Mouse (Mus musculus) kidney, adult 2 months (tissue): Measurements from ENCODE around the gene Gm5475. TPM values are rescaled to one million over a fixed set of nuclear protein-coding genes. Genes with fewer than 3 reads are reported as not detected.
A peak's percentile ranks its signal among the peaks of the same experiment; 100 is the strongest.

ENCODE experiments used
- DNase-seq: peaks from one replicate; pipeline ENCODE4 v3.0.0; 2021
- H3K27ac ChIP-seq: fragments of 200-500 bp; 2 replicates; pipeline ENCODE4 v1.5.1; 2012; ENCODE audit warnings: low read depth, low read length, control low read depth, inconsistent platforms; ENCODE audit not compliant: insufficient read depth
- H3K27me3 ChIP-seq: fragments of 200-500 bp; replicated peaks from 2 replicates; pipeline ENCODE4 v1.6.1; 2012; ENCODE audit warnings: mild to moderate bottlenecking, moderate library complexity, low read length, inconsistent platforms; ENCODE audit not compliant: control insufficient read depth, insufficient read depth
- H3K36me3 ChIP-seq: fragments of 200-500 bp; 2 replicates; pipeline ENCODE4 v1.6.1; 2012; ENCODE audit warnings: mild to moderate bottlenecking, moderate library complexity, low read length, inconsistent platforms; ENCODE audit not compliant: control insufficient read depth, insufficient read depth
- H3K4me1 ChIP-seq: fragments of 200-500 bp; 2 replicates; pipeline ENCODE4 v1.6.1; 2011; ENCODE audit warnings: low read length; ENCODE audit not compliant: control insufficient read depth, insufficient read depth
- H3K4me3 ChIP-seq: fragments of 200-500 bp; 2 replicates; pipeline ENCODE4 v1.5.1; 2011; ENCODE audit warnings: mild to moderate bottlenecking, low read depth, low read length, control low read depth; ENCODE audit not compliant: insufficient read depth
- CTCF ChIP-seq: fragments of 200-500 bp; conservative IDR thresholded peaks from 2 replicates; pipeline ENCODE4 v1.5.1; 2011; ENCODE audit warnings: low read depth, mild to moderate bottlenecking, control low read depth, low read length, moderate library complexity, mixed read lengths; ENCODE audit not compliant: insufficient read depth, insufficient read length
- POLR2A ChIP-seq: fragments of 200-500 bp; IDR thresholded peaks from one replicate; pipeline ENCODE4 v1.6.1; 2011; ENCODE audit warnings: low read depth, low read length, control low read depth
- WGBS: fragments of 180-500 bp; shearing (Covaris S2); methylation state at CpG from one replicate; pipeline ENCODE4 v1.1.7; 2018; 5-methylcytosine and 5-hydroxymethylcytosine counted together
- polyA plus RNA-seq: library from polyadenylated mRNA; depleted of rRNA; stranded (reverse); fragments of >200 nt; gene quantifications from 2 replicates; pipeline ENCODE4 v1.2.3, GENCODE M21; 2012

Gm5475 gene
- polyA plus RNA-seq, 1 experiment: 1.2 TPM

- Histone ChIP-seq H3K4me1 (peaks cover 6% of the 10 kb centered on the region; the same call in 1 of the 2 replicates), H3K27me3 (no peaks in the 10 kb centered on the region), H3K27ac (no peak overlapping the region), H3K4me3 (no peak overlapping the region), H3K36me3 (no peaks in the 10 kb centered on the region)
- TF ChIP-seq CTCF (no peak), POLR2A (no peak)
- 49% methylated on average over 11 of the region's 11 CpGs for WGBS
- peak; percentile 77 for DNase-seq
Observed at GRCm38 (mm10) chr15:100429959-100430565, 8.1 kb downstream of the Gm5475 start.

- Histone ChIP-seq H3K4me3 (no peak overlapping the region), H3K36me3 (no peaks in the 10 kb centered on the region), H3K4me1 (peaks cover 6% of the 10 kb centered on the region; the same call in 1 of the 2 replicates), H3K27ac (no peak overlapping the region), H3K27me3 (no peaks in the 10 kb centered on the region)
- no peak for DNase-seq
- TF ChIP-seq POLR2A: no peak
- TF ChIP-seq CTCF: no peak
- WGBS: 79% methylated on average over 4 of the region's 4 CpGs
Observed at GRCm38 (mm10) chr15:100433234-100433633, 11.3 kb downstream of the Gm5475 start.

GRCm38 (mm10) chr15:100436112-100436511, 14.2 kb downstream of the Gm5475 start:
- no peak overlapping the region for H3K27ac ChIP-seq
- H3K4me3 ChIP-seq: no peak overlapping the region
- TF ChIP-seq POLR2A: no peak
- no peak for TF ChIP-seq CTCF
- WGBS: 81% methylated on average over 4 of the region's 4 CpGs
- no peaks in the 10 kb centered on the region for H3K36me3 ChIP-seq
- no peaks in the 10 kb centered on the region for H3K4me1 ChIP-seq
- no peak for DNase-seq
- no peaks in the 10 kb centered on the region for H3K27me3 ChIP-seq

- WGBS: 49% methylated on average over 10 of the region's 10 CpGs
- H3K27ac ChIP-seq: no peak overlapping the region
- no peak for DNase-seq
Observed at GRCm38 (mm10) chr15:100436518-100436917, 14.6 kb downstream of the Gm5475 start.

GRCm38 (mm10) chr15:100443126-100443922, 21.4 kb downstream of the Gm5475 start:
- Histone ChIP-seq H3K27ac (peak overlapping the region; percentile 83), H3K36me3 (no peaks in the 10 kb centered on the region), H3K27me3 (no peaks in the 10 kb centered on the region), H3K4me1 (peaks cover 4% of the 10 kb centered on the region; the same call in 1 of the 2 replicates), H3K4me3 (peak overlapping the region; percentile 69)
- 4% methylated on average over 25 of the region's 31 CpGs for WGBS
- peak; percentile 94 for DNase-seq
- TF ChIP-seq CTCF (no peak), POLR2A (peak; percentile 76)

More at GRCm38 (mm10) chr15:100436518-100436917, 14.6 kb downstream of the Gm5475 start:
- Histone ChIP-seq H3K4me3 (no peak overlapping the region), H3K27me3 (no peaks in the 10 kb centered on the region), H3K4me1 (no peaks in the 10 kb centered on the region), H3K36me3 (no peaks in the 10 kb centered on the region)
- TF ChIP-seq CTCF (no peak), POLR2A (no peak)

GRCm38 (mm10) chr15:100446887-100447286, 24.9 kb downstream of the Gm5475 start:
- no peak for DNase-seq
- no peaks in the 10 kb centered on the region for H3K36me3 ChIP-seq
- TF ChIP-seq POLR2A: no peak
- no peak overlapping the region for H3K4me3 ChIP-seq
- 86% methylated on average over 2 of the region's 2 CpGs for WGBS
- peaks cover 4% of the 10 kb centered on the region; the same call in 1 of the 2 replicates for H3K4me1 ChIP-seq
- no peak overlapping the region for H3K27ac ChIP-seq
- H3K27me3 ChIP-seq: no peaks in the 10 kb centered on the region

- WGBS: 87% methylated on average over 4 of the region's 4 CpGs
- H3K27ac ChIP-seq: no peak overlapping the region
- no peaks in the 10 kb centered on the region for H3K27me3 ChIP-seq
- DNase-seq: no peak
- no peaks in the 10 kb centered on the region; the same call in 1 of the 2 replicates for H3K4me1 ChIP-seq
- TF ChIP-seq POLR2A: no peak
- TF ChIP-seq CTCF: 0 out of 2 replicates have a peak, but pooled peaks have one; percentile 10
- H3K4me3 ChIP-seq: no peak overlapping the region
- H3K36me3 ChIP-seq: no peaks in the 10 kb centered on the region
Observed at GRCm38 (mm10) chr15:100448572-100448971, 26.6 kb downstream of the Gm5475 start.
